Mouse (Mus musculus): Measurements from ENCODE around the gene Herc3.

DNA sequence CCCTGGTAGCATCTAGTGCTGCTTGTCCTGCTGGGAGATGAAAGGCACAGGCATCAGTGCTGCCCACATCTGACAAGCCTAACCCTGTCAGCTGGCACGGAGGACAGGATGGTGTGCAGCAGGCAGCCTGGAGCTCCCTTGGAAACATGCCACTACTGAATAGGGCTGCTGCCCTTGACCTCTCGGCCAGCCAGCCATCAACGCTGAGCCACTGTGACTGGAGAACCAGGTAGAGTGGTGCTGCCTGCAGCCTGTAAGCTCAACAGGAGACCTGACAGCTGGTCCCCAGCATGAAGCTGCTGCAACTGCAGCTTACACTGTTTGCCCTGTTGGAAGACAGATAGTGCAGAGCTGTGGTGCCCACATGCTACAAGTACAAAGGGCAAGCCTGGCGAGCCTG, 48.3 kb downstream of the Herc3 start:
- TF ChIP-seq CTCF (IDR thresholded peaks at IDR 0.05; ENCODE audit: low read depth) = no peak
- no peak for TF ChIP-seq EP300 (IDR thresholded peaks at IDR 0.05; ENCODE audit: low read depth)
